Mouse (Mus musculus) embryonic facial prominence, embryonic 14.5 days (tissue): ENCODE data around the gene G0s2. TPM values are rescaled to one million over a fixed set of nuclear protein-coding genes. Genes with fewer than 3 reads are reported as not detected.

Experiments used
- ATAC-seq: fragments of 200-750 bp; cut with Nextera tagmentation; 2 replicates; pipeline ENCODE4 v1.8.0; 2017; ENCODE audit warnings: low read depth, moderate number of reproducible peaks, moderate TSS enrichment
- DNase-seq: peaks from one replicate; pipeline ENCODE4 v3.0.0-alpha.2; 2015; ENCODE audit warnings: low spot score
- H3K27ac ChIP-seq: fragments of 300-500 bp; sonication (generic); replicated peaks from 2 replicates; pipeline ENCODE4 v1.5.1; 2014; ENCODE audit warnings: low read depth, mild to moderate bottlenecking, low read length, moderate library complexity
- H3K27me3 ChIP-seq: fragments of 300-500 bp; sonication (generic); replicated peaks from 2 replicates; pipeline ENCODE4 v1.6.1; 2014; ENCODE audit warnings: low read length; ENCODE audit not compliant: control insufficient read depth, insufficient read depth
- H3K36me3 ChIP-seq: fragments of 300-500 bp; sonication (generic); 2 replicates; pipeline ENCODE4 v1.6.1; 2014; ENCODE audit warnings: low read length, mixed read lengths; ENCODE audit not compliant: control insufficient read depth, insufficient read depth
- H3K4me1 ChIP-seq: fragments of 300-500 bp; sonication (generic); 2 replicates; pipeline ENCODE4 v1.6.1; 2014; ENCODE audit warnings: antibody characterized with exemption, low read length; ENCODE audit not compliant: control insufficient read depth, insufficient read depth
- H3K4me2 ChIP-seq: fragments of 300-500 bp; sonication (generic); 2 replicates; pipeline ENCODE4 v1.6.1; 2014; ENCODE audit warnings: low read depth, mild to moderate bottlenecking, low read length, moderate library complexity, mixed read lengths
- H3K4me3 ChIP-seq: fragments of 300-500 bp; sonication (generic); 2 replicates; pipeline ENCODE4 v1.5.1; 2014; ENCODE audit warnings: low read depth, mild to moderate bottlenecking, low read length
- H3K9ac ChIP-seq: fragments of 300-500 bp; sonication (generic); 2 replicates; pipeline ENCODE4 v1.6.1; 2014; ENCODE audit warnings: low read depth, mild to moderate bottlenecking, low read length, moderate library complexity, mixed read lengths
- H3K9me3 ChIP-seq: fragments of 300-500 bp; sonication (generic); 2 replicates; pipeline ENCODE4 v1.6.1; 2016; ENCODE audit warnings: low read length; ENCODE audit not compliant: control insufficient read depth
- WGBS: fragments of 180-500 bp; shearing (Covaris S2); extraction: QIAGEN DNeasy Blood & Tissue Kit; methylation state at CpG from one replicate; pipeline ENCODE4 v1.1.7; 2014; 5-methylcytosine and 5-hydroxymethylcytosine counted together
- polyA plus RNA-seq: library from polyadenylated mRNA; unstranded; fragments of >200 nt; fragmentation: Nextera tagmentation; extraction: Ambion mirVana; gene quantifications from 2 replicates; pipeline ENCODE4 v1.2.1, GENCODE M21; 2014

G0s2 gene
- polyA plus RNA-seq, 1 experiment from 2014 or later = 57.8 TPM

- Histone ChIP-seq H3K36me3 (no peaks in the 10 kb centered on the region), H3K9me3 (no peaks in the 10 kb centered on the region), H3K4me2 (no peak overlapping the region), H3K4me1 (no peaks in the 10 kb centered on the region), H3K27me3 (no peaks in the 10 kb centered on the region), H3K9ac (no peak overlapping the region), H3K27ac (no peak overlapping the region), H3K4me3 (no peak overlapping the region)
- ATAC-seq (no peak), DNase-seq (no peak)
- 87% methylated on average over 2 of the region's 2 CpGs for WGBS
Measured at GRCm38 (mm10) chr1:193281344-193281743, 8.3 kb upstream of the G0s2 start.

- H3K4me1 ChIP-seq = no peaks in the 10 kb centered on the region
- no peaks in the 10 kb centered on the region for H3K9me3 ChIP-seq
- H3K27me3 ChIP-seq = no peaks in the 10 kb centered on the region
- ATAC-seq = no peak
- no peaks in the 10 kb centered on the region for H3K36me3 ChIP-seq
- no peak overlapping the region for H3K4me3 ChIP-seq
- WGBS = 77% methylated on average over 4 of the region's 4 CpGs
- no peak overlapping the region for H3K27ac ChIP-seq
- no peak overlapping the region for H3K9ac ChIP-seq
- no peak for DNase-seq
- no peak overlapping the region for H3K4me2 ChIP-seq
Measured at GRCm38 (mm10) chr1:193279492-193279891, 6.5 kb upstream of the G0s2 start.

GRCm38 (mm10) chr1:193278414-193279045 is 5.5 kb upstream of the G0s2 start:
- Histone ChIP-seq H3K4me2 (no peak overlapping the region), H3K9ac (no peak overlapping the region), H3K27ac (no peak overlapping the region), H3K4me1 (0 out of 2 replicates have a peak, but pooled peaks cover under 1% of the 10 kb centered on the region), H3K36me3 (no peaks in the 10 kb centered on the region), H3K4me3 (no peak overlapping the region), H3K27me3 (no peaks in the 10 kb centered on the region), H3K9me3 (no peaks in the 10 kb centered on the region)
- ATAC-seq = no peak
- 38% methylated on average over 6 of the region's 6 CpGs for WGBS
- DNase-seq = no peak

GRCm38 (mm10) chr1:193274407-193275071 is 1.5 kb upstream of the G0s2 start:
- Histone ChIP-seq H3K27ac (no peak overlapping the region), H3K36me3 (no peaks in the 10 kb centered on the region), H3K4me3 (no peak overlapping the region), H3K9ac (no peak overlapping the region), H3K4me2 (no peak overlapping the region), H3K4me1 (0 out of 2 replicates have a peak, but pooled peaks cover 17% of the 10 kb centered on the region), H3K27me3 (no peaks in the 10 kb centered on the region), H3K9me3 (no peaks in the 10 kb centered on the region)
- DNase-seq (no peak), ATAC-seq (no peak)
- WGBS = 69% methylated on average over 8 of the region's 8 CpGs

- Histone ChIP-seq H3K4me3 (peak overlapping the region; percentile 46), H3K27ac (peak overlapping the region; percentile 81), H3K9me3 (no peaks in the 10 kb centered on the region), H3K4me1 (0 out of 2 replicates have a peak, but pooled peaks cover 17% of the 10 kb centered on the region), H3K4me2 (peak overlapping the region; percentile 75), H3K9ac (peak overlapping the region; percentile 69), H3K36me3 (no peaks in the 10 kb centered on the region), H3K27me3 (no peaks in the 10 kb centered on the region)
- DNase-seq = peak; percentile 59
- 13% methylated on average over 20 of the region's 24 CpGs for WGBS
- peak; percentile 74 for ATAC-seq
Measured at GRCm38 (mm10) chr1:193272137-193272915, 691 bp downstream of the G0s2 start.

- Histone ChIP-seq H3K27me3 (no peaks in the 10 kb centered on the region), H3K4me2 (peak overlapping the region; percentile 75), H3K36me3 (no peaks in the 10 kb centered on the region), H3K9me3 (no peaks in the 10 kb centered on the region), H3K27ac (no peak overlapping the region), H3K4me3 (0 out of 2 replicates have a peak overlapping the region, but pooled peaks have one; percentile 46), H3K4me1 (0 out of 2 replicates have a peak, but pooled peaks cover 17% of the 10 kb centered on the region), H3K9ac (no peak overlapping the region; the same call in 1 of the 2 replicates)
- WGBS = 38% methylated on average over 6 of the region's 6 CpGs
- ATAC-seq (no peak), DNase-seq (no peak)
Measured at GRCm38 (mm10) chr1:193270965-193271763, 1.9 kb downstream of the G0s2 start.

- Histone ChIP-seq H3K4me3 (no peak overlapping the region), H3K27me3 (no peaks in the 10 kb centered on the region), H3K4me2 (no peak overlapping the region), H3K9me3 (no peaks in the 10 kb centered on the region), H3K9ac (no peak overlapping the region), H3K27ac (no peak overlapping the region), H3K36me3 (no peaks in the 10 kb centered on the region), H3K4me1 (peaks cover 11% of the 10 kb centered on the region)
- no peak for ATAC-seq
- DNase-seq = no peak
Measured at GRCm38 (mm10) chr1:193265734-193266133, 7.3 kb downstream of the G0s2 start.

- Histone ChIP-seq H3K4me2 (no peak within 1 kb of the TSS), H3K27me3 (no peaks in the 10 kb centered on the region), H3K4me3 (no peak within 1 kb of the TSS), H3K9ac (no peak within 1 kb of the TSS), H3K27ac (no peak within 1 kb of the TSS), H3K9me3 (no peaks in the 10 kb centered on the region), H3K36me3 (no peaks in the 10 kb centered on the region), H3K4me1 (peaks cover 11% of the 10 kb centered on the region)
- DNase-seq = no peak
- 64% methylated on average over 5 of the region's 5 CpGs for WGBS
- no peak for ATAC-seq
Measured at GRCm38 (mm10) chr1:193263955-193264598, 8.9 kb downstream of the G0s2 start, which contains the start of gene Hsd11b1. Gene Hsd11b1 (minus strand): TSS chr1:193264075.
